Mouse (Mus musculus): ENCODE results near the gene Taar7b. TPM values are rescaled to one million over a fixed set of nuclear protein-coding genes. Genes with fewer than 3 reads are reported as not detected.

The Taar7b gene
- polyA plus RNA-seq, 1 experiment from 2014 or later = not detected

DNA sequence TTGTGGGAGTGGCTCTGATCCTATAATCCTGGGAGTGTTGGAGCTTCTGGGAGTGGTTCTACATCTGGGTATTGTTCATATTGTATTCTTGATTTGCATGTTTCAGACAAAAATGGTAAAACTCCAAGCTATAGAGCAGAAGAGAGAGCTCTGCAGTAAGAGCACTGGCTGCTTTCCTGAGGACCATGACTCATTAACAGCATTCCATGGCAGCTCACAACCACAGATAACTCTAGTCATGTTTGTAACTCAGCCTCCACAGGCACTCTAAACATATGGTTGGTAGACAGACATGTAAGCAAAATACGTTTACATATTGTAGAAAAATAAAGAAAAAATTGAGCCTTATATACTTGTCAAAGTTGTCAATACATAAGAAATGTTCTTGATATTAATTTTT is 6.7 kb downstream of the Taar7b start:
- Histone ChIP-seq H3K4me3 (no peak overlapping the region), H3K27me3 (ENCODE audit: low read depth, poor library complexity, severe bottlenecking) (no peaks in the 10 kb centered on the region), H3K4me1 (no peaks in the 10 kb centered on the region), H3K27ac (no peak overlapping the region), H3K36me3 (no peaks in the 10 kb centered on the region), H3K9me3 (replicated peaks) (no peaks in the 10 kb centered on the region)
- 90% methylated on average over 1 of the region's 1 CpGs for WGBS
- DNase-seq (ENCODE audit: low spot score) = no peak

DNA sequence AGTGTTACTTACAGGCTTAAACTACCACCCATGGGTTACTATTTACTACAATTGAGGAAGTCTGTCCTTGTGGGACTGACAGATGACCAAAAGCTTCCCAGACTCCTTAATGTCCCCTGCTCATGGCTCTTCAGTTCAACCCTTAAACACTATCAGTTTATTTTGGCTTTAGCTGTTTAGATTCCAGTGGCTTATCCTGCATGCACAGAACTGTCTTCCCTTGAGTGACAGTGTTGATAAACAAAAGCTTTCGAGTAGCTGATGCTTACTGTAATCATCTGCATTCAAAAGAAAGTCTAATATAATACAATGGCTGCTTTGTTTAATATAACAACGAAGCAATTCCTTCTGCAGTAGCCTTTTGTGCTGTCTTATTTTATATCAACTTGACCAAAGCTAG is 7.3 kb downstream of the Taar7b start:
- DNase-seq (ENCODE audit: low spot score) = no peak
- Histone ChIP-seq H3K27ac (no peak overlapping the region), H3K4me1 (no peaks in the 10 kb centered on the region), H3K9me3 (replicated peaks) (no peaks in the 10 kb centered on the region), H3K36me3 (no peaks in the 10 kb centered on the region), H3K27me3 (ENCODE audit: low read depth, poor library complexity, severe bottlenecking) (no peaks in the 10 kb centered on the region), H3K4me3 (no peak overlapping the region)
- WGBS = 71% methylated on average over 2 of the region's 2 CpGs

DNA sequence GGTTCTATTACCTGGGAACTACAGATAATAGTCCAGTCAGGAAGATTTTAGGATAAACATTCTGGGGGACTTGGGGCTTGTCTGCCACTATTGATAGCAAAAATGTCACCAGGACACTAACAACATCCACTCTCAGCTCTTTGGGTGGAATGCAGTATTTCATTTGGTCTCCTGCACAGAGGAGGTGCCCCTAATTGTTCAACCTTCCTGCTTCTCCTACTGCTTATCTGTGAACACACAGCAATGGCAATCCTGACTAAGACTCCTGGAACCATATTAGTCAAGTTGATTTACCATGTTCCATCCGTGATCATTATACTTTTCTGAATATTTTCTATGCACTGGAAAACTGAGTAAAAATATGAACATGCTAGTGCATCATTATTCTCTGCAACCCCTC is 8.4 kb downstream of the Taar7b start:
- no peaks in the 10 kb centered on the region for H3K27me3 ChIP-seq (ENCODE audit: low read depth, poor library complexity, severe bottlenecking)
- no peak overlapping the region for H3K27ac ChIP-seq
- no peaks in the 10 kb centered on the region for H3K4me1 ChIP-seq
- H3K36me3 ChIP-seq = no peaks in the 10 kb centered on the region
- no peak overlapping the region for H3K4me3 ChIP-seq
- WGBS = 93% methylated on average over 1 of the region's 1 CpGs
- no peaks in the 10 kb centered on the region for H3K9me3 ChIP-seq (replicated peaks)
- no peak for DNase-seq (ENCODE audit: low spot score)

DNA sequence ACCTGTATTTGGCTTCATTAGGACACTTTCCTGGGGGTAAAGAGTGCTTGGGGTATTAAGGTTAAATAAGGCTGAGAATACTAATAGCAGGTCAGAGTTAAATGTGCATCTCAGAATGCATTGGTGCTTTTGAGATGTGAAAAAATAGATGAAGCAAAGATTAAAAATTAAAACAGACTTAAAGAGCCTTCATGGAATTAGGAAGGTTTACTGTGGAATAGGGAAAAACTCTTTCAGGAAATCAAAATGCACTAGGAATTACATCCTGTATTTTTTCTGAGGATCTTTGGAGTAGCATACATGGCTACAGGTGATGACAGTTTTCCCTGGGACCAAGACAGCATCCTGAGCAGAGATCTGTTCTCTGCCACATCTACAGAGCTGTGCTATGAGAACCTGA is 27.2 kb downstream of the Taar7b start, which contains the start of gene Taar7d:
Taar7d (plus strand) TSS at position 301 of the 400 bp plus-strand sequence.
- no peaks in the 10 kb centered on the region for H3K27me3 ChIP-seq (ENCODE audit: low read depth, poor library complexity, severe bottlenecking)
- H3K9me3 ChIP-seq (replicated peaks) = no peaks in the 10 kb centered on the region
- DNase-seq (ENCODE audit: low spot score) = no peak
- H3K27ac ChIP-seq = no peak within 1 kb of the TSS
- H3K4me1 ChIP-seq = no peaks in the 10 kb centered on the region
- H3K4me3 ChIP-seq = no peak within 1 kb of the TSS
- no peaks in the 10 kb centered on the region for H3K36me3 ChIP-seq

DNA sequence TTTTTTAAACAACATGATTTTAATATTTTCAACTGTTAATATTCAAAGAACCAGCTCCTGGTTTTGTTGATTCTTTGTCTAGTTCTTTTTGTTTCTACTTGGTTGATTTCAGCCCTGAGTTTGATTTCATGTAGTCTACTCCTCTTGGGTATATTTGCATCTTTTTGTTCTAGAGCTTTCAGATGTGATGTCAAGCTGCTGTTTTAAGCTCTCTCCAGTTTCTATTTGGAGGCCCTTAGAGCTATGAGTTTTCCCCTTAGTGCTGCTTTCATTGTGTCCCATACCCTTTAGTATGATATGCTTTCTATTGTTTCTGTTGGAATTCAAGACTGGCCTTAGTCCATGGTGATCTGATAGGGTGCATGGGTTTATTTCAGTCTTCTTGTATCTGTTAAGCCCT is 31.6 kb downstream of the Taar7b start:
- no peaks in the 10 kb centered on the region for H3K4me1 ChIP-seq
- no peak for DNase-seq (ENCODE audit: low spot score)
- no peak overlapping the region for H3K27ac ChIP-seq
- H3K4me3 ChIP-seq = no peak overlapping the region
- no peaks in the 10 kb centered on the region for H3K27me3 ChIP-seq (ENCODE audit: low read depth, poor library complexity, severe bottlenecking)
- no peaks in the 10 kb centered on the region for H3K36me3 ChIP-seq
- no peaks in the 10 kb centered on the region for H3K9me3 ChIP-seq (replicated peaks)

DNA sequence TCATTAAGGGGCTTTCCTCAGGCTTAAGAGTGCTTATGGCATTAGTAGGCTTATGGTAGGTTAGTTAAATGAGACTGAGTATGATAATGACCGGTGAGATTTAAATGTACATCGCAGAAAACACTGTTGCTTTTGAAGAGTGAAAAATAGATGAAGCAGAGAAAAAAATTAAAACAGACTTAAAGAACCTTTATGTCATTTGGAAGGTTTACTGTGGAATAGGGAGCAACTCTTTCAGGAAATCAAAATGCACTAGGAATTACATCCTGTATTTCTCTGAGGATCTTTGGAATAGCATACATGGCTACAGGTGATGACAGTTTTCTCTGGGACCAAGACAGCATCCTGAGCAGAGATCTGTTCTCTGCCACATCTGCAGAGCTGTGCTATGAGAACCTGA is 37.6 kb downstream of the Taar7b start, which contains the start of gene Taar7e:
Taar7e (plus strand) TSS at position 301 of the 400 bp plus-strand sequence.
- no peak within 1 kb of the TSS for H3K27ac ChIP-seq
- no peaks in the 10 kb centered on the region for H3K4me1 ChIP-seq
- H3K4me3 ChIP-seq = no peak within 1 kb of the TSS
- no peaks in the 10 kb centered on the region for H3K27me3 ChIP-seq (ENCODE audit: low read depth, poor library complexity, severe bottlenecking)
- H3K9me3 ChIP-seq (replicated peaks) = no peaks in the 10 kb centered on the region
- WGBS = 94% methylated on average over 2 of the region's 2 CpGs
- no peak for DNase-seq (ENCODE audit: low spot score)
- no peaks in the 10 kb centered on the region for H3K36me3 ChIP-seq

DNA sequence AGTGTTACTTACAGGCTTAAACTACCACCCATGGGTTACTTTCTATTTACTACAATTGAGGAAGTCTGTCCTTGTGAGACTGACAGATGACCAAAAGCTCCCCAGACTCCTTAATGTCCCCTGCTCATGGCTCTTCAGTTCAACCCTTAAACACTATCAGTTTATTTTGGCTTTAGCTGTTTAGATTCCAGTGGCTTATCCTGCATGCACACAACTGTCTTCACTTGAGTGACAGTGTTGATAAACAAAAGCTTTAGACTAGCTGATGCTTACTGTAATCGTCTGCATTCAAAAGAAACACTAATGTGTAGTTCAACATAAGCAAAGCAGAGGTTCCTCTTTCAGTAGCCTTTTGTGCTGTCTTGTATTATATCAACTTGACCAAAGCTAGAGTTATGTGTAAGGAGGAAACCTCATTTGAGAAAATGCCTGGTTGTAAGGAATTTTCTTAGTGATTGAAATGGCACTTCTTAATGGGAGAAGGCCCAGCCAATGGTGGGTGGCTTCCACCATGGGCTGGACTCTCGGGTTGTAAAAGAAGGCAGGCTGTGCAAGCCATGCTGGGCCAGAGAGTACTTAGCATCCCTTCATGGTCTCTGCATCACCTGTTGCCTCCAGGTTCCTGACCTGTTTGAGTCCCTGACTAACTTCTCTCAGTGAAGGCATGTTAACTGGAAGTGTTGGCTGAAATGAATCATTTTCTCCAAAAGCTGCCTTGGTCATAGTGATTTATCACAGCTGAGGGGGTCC is 40.6 kb downstream of the Taar7b start:
- Histone ChIP-seq H3K27ac (no peak overlapping the region), H3K4me1 (no peaks in the 10 kb centered on the region), H3K9me3 (replicated peaks) (no peaks in the 10 kb centered on the region), H3K36me3 (no peaks in the 10 kb centered on the region), H3K4me3 (no peak overlapping the region), H3K27me3 (ENCODE audit: low read depth, poor library complexity, severe bottlenecking) (no peaks in the 10 kb centered on the region)
- 75% methylated on average over 2 of the region's 2 CpGs for WGBS
- no peak for DNase-seq (ENCODE audit: low spot score)

DNA sequence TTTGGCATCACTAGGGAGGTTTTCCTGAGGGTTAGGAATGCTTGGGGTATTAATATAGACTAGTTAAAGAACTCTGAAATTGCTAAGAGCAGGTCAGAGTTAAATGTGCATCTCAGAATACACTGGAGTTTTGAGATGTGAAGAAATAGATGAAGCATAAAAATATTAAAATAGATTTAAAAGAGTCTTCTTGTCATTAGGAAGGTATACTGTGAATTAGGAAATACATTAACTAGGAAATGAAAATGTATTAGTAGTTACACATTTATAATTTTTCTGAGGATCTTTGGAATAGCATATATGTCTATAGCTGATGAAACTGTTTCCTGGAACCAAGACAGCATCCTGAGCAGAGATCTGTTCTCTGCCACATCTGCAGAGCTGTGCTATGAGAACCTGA is 49.5 kb downstream of the Taar7b start, which contains the start of gene Taar7f:
Taar7f (plus strand) TSS at position 301 of the 400 bp plus-strand sequence.
- Histone ChIP-seq H3K9me3 (replicated peaks) (no peaks in the 10 kb centered on the region), H3K4me1 (no peaks in the 10 kb centered on the region), H3K27me3 (ENCODE audit: low read depth, poor library complexity, severe bottlenecking) (no peaks in the 10 kb centered on the region), H3K4me3 (no peak within 1 kb of the TSS), H3K27ac (no peak within 1 kb of the TSS), H3K36me3 (no peaks in the 10 kb centered on the region)
- DNase-seq (ENCODE audit: low spot score) = no peak

Other genes with a start within 250 kb of the Taar7b start
- gene Rps12, start 212.7 kb upstream of the Taar7b start, polyA plus RNA-seq (2016; fragmentation: Nextera tagmentation; extraction: Ambion mirVana) = 146 and 189 TPM in 2 replicates
- 10.3 and 13.8 TPM in 2 replicates for gene Slc18b1, start 203.0 kb upstream of the Taar7b start, polyA plus RNA-seq (2016; fragmentation: Nextera tagmentation; extraction: Ambion mirVana)
- not detected in 2 replicates for gene Vnn3, start 148.5 kb upstream of the Taar7b start, polyA plus RNA-seq (2016; fragmentation: Nextera tagmentation; extraction: Ambion mirVana)
- 0.43 and 0.68 TPM in 2 replicates for gene Vnn1, start 105.3 kb upstream of the Taar7b start, polyA plus RNA-seq (2016; fragmentation: Nextera tagmentation; extraction: Ambion mirVana)
- gene Taar1, start 79.6 kb upstream of the Taar7b start, polyA plus RNA-seq (2016; fragmentation: Nextera tagmentation; extraction: Ambion mirVana) = not detected in 2 replicates
- not detected in 2 replicates for gene Taar2, start 61.4 kb upstream of the Taar7b start, polyA plus RNA-seq (2016; fragmentation: Nextera tagmentation; extraction: Ambion mirVana)
- not detected in 2 replicates for gene Taar3, start 50.4 kb upstream of the Taar7b start, polyA plus RNA-seq (2016; fragmentation: Nextera tagmentation; extraction: Ambion mirVana)
- not detected in 2 replicates for gene Taar4, start 39.4 kb upstream of the Taar7b start, polyA plus RNA-seq (2016; fragmentation: Nextera tagmentation; extraction: Ambion mirVana)
- gene Taar5, start 29.2 kb upstream of the Taar7b start, polyA plus RNA-seq (2016; fragmentation: Nextera tagmentation; extraction: Ambion mirVana) = not detected in 2 replicates
- not detected in 2 replicates for gene Taar6, start 14.3 kb upstream of the Taar7b start, polyA plus RNA-seq (2016; fragmentation: Nextera tagmentation; extraction: Ambion mirVana)
- not detected in 2 replicates for gene Taar7a, start 6.5 kb upstream of the Taar7b start, polyA plus RNA-seq (2016; fragmentation: Nextera tagmentation; extraction: Ambion mirVana)
- not detected in 2 replicates for gene Taar7d, start 27.3 kb downstream of the Taar7b start, polyA plus RNA-seq (2016; fragmentation: Nextera tagmentation; extraction: Ambion mirVana)
- not detected in 2 replicates for gene Taar7e, start 37.7 kb downstream of the Taar7b start, polyA plus RNA-seq (2016; fragmentation: Nextera tagmentation; extraction: Ambion mirVana)
- not detected in 2 replicates for gene Taar7f, start 49.6 kb downstream of the Taar7b start, polyA plus RNA-seq (2016; fragmentation: Nextera tagmentation; extraction: Ambion mirVana)
- gene Taar8a, start 76.6 kb downstream of the Taar7b start, polyA plus RNA-seq (2016; fragmentation: Nextera tagmentation; extraction: Ambion mirVana) = not detected in 2 replicates
- not detected in 2 replicates for gene Taar8b, start 92.4 kb downstream of the Taar7b start, polyA plus RNA-seq (2016; fragmentation: Nextera tagmentation; extraction: Ambion mirVana)
- not detected in 2 replicates for gene Taar8c, start 102.0 kb downstream of the Taar7b start, polyA plus RNA-seq (2016; fragmentation: Nextera tagmentation; extraction: Ambion mirVana)
- not detected in 2 replicates for gene Taar9, start 109.6 kb downstream of the Taar7b start, polyA plus RNA-seq (2016; fragmentation: Nextera tagmentation; extraction: Ambion mirVana)
- 23.7 and 34.1 TPM in 2 replicates for gene Stx7, start 149.4 kb downstream of the Taar7b start, polyA plus RNA-seq (2016; fragmentation: Nextera tagmentation; extraction: Ambion mirVana)
- 3.2 and 6.0 TPM in 2 replicates for gene Moxd1, start 223.6 kb downstream of the Taar7b start, polyA plus RNA-seq (2016; fragmentation: Nextera tagmentation; extraction: Ambion mirVana)